Mouse (Mus musculus) testis, adult 2 months (tissue): ENCODE measurements around the gene Sox15. TPM values are rescaled to one million over a fixed set of nuclear protein-coding genes. Genes with fewer than 3 reads are reported as not detected.
"Not testable (repeated sequence)": the region's sequence is repeated elsewhere in the genome, so short reads cannot be mapped to it uniquely, and the experiment has no call there.

Experiments used
- H3K27ac ChIP-seq: fragments of 200-500 bp; 2 replicates; pipeline ENCODE4 v1.5.1; 2012; ENCODE audit warnings: low read depth, low read length; ENCODE audit not compliant: control insufficient read depth, insufficient read depth
- H3K27me3 ChIP-seq: fragments of 200-500 bp; 2 replicates; pipeline ENCODE4 v1.6.1; 2012; ENCODE audit warnings: mild to moderate bottlenecking, low read length, moderate library complexity; ENCODE audit not compliant: control insufficient read depth, insufficient read depth
- H3K36me3 ChIP-seq: fragments of 200-500 bp; 2 replicates; pipeline ENCODE4 v1.6.1; 2012; ENCODE audit warnings: mild to moderate bottlenecking, low read length; ENCODE audit not compliant: control insufficient read depth, insufficient read depth
- H3K4me1 ChIP-seq: fragments of 200-500 bp; 2 replicates; pipeline ENCODE4 v1.6.1; 2012; ENCODE audit warnings: low read length; ENCODE audit not compliant: control insufficient read depth, insufficient read depth
- H3K4me3 ChIP-seq: fragments of 200-500 bp; 2 replicates; pipeline ENCODE4 v1.5.1; 2012; ENCODE audit warnings: low read depth, mild to moderate bottlenecking, low read length, moderate library complexity, mixed read lengths; ENCODE audit not compliant: control insufficient read depth
- CTCF ChIP-seq: fragments of 200-500 bp; IDR thresholded peaks from 2 replicates; pipeline ENCODE4 v1.5.1; 2012; ENCODE audit warnings: low read depth, mild to moderate bottlenecking, inconsistent platforms, low read length, moderate library complexity; ENCODE audit not compliant: control insufficient read depth, insufficient read depth, insufficient replicate concordance
- POLR2A ChIP-seq: fragments of 200-500 bp; IDR thresholded peaks from 2 replicates; pipeline ENCODE4 v1.6.1; 2012; ENCODE audit warnings: low read depth, mild to moderate bottlenecking, inconsistent platforms, low read length, moderate library complexity; ENCODE audit not compliant: control insufficient read depth
- polyA plus RNA-seq: library from polyadenylated mRNA; depleted of rRNA; stranded (reverse); fragments of >200 nt; gene quantifications from 2 replicates; pipeline ENCODE4 v1.2.3, GENCODE M21; 2012; rRNA removed

The Sox15 gene
- polyA plus RNA-seq, 1 experiment = 0.25 TPM

DNA sequence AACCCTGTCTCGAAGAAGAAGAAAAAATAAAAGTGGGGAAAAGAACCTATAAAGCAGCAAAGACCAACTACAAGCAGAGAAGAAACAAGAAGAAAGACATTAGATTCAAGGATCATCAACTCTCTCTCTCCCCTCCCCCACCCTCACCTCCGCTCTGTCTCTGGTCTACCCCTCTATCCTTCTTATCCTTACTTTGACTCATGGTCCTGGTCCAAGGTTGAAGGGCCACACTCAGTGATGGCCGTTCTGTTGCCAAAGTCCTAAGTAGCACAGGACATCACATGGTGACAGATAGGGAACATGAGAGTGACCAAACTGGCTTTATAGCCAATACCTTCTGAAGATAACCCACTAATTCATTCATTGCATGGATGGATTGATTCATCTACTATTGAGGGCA, 42.3 kb downstream of the Sox15 start:
- no peak overlapping the region for H3K4me3 ChIP-seq
- no peak overlapping the region for H3K27ac ChIP-seq
- TF ChIP-seq CTCF = no peak
- TF ChIP-seq POLR2A = no peak
- peaks cover 7% of the 10 kb centered on the region for H3K4me1 ChIP-seq
- no peaks in the 10 kb centered on the region for H3K27me3 ChIP-seq
- H3K36me3 ChIP-seq = no peaks in the 10 kb centered on the region

DNA sequence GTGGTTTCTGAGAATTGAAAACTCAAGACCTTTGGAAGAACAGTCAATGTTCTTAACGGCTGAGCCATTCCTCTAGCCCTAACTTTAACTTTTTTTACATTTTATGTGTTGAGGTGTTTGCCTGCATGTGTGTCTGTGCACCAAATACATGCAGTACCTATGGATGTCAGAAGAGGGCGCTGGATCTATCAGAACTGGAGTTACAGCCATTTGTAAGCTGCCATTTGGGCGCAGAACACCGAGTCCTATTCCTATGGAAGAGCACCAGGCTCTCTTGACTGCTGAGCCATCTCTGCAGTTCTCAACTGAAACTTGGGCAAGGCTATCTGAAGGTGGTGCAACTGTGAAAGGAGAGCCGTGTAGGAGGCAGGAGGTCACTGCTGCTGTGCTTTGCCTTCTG, 43.5 kb downstream of the Sox15 start:
- H3K27ac ChIP-seq = no peak overlapping the region

DNA sequence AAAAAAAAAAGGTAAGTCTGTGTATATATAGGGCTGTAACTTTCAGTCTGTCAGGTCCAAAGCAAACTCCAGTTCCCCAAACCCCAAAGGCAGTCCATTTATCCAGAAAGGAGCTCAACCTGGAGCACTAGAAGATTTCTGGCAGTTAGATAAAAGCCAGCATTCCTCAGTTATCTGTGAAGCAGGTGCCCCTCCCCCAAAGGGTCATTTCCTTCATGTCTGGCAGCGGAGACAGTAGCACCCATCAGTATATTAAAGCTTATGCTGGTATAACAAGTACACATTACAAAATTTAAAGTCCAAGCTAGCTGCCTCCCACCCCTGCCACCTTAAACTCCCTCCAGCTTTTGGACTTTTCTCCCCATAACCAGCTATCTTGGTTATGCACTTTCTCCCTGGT, 44.5 kb downstream of the Sox15 start:
- Histone ChIP-seq H3K4me1 (peaks cover 9% of the 10 kb centered on the region), H3K27ac (no peak overlapping the region), H3K27me3 (no peaks in the 10 kb centered on the region), H3K4me3 (no peak overlapping the region), H3K36me3 (no peaks in the 10 kb centered on the region)
- no peak for TF ChIP-seq CTCF
- no peak for TF ChIP-seq POLR2A

More for the DNA sequence above, 43.5 kb downstream of the Sox15 start:
- peak; percentile 42; the same call in 1 of the 2 replicates for TF ChIP-seq CTCF
- TF ChIP-seq POLR2A = no peak
- Histone ChIP-seq H3K4me1 (peaks cover 7% of the 10 kb centered on the region), H3K36me3 (no peaks in the 10 kb centered on the region), H3K4me3 (no peak overlapping the region), H3K27me3 (no peaks in the 10 kb centered on the region)

DNA sequence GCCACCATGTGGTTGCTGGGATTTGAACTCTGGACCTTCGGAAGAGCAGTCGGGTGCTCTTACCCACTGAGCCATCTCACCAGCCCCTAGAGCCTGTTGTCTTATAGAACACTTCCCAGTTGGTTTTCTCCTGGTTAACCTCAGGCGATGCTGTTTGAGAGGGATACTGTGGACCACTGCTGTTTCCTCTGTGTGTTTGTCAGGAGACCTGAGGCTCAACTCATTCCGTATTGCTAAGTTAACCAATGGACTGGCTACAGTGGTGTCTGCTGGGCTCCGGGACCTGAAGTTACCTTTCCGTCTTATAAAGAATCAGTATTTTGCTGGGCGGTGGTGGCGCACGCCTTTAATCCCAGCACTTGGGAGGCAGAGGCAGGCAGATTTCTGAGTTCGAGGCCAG, 47.8 kb downstream of the Sox15 start:
- H3K36me3 ChIP-seq, H3K4me3 ChIP-seq, H3K27ac ChIP-seq, H3K4me1 ChIP-seq, H3K27me3 ChIP-seq: not testable (repeated sequence)

DNA sequence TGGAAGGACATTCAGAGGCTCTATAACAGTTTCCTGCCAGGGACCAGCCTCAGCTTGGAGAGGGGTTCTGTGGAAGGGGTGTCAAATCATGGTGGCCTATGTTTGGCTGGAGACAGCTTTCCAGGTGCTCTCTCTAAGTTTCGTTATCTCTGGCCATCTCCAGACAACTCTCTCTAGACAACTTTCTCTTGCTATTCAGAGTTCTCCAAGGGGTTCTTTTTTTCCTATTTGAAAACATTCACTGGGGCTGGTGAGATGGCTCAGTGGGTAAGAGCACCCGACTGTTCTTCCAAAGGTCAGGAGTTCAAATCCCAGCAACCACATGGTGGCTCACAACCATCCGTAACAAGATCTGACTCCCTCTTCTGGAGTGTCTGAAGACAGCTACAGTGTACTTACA, 48.3 kb downstream of the Sox15 start:
- not testable (repeated sequence) for H3K4me1 ChIP-seq, H3K36me3 ChIP-seq, H3K4me3 ChIP-seq, H3K27me3 ChIP-seq, H3K27ac ChIP-seq

DNA sequence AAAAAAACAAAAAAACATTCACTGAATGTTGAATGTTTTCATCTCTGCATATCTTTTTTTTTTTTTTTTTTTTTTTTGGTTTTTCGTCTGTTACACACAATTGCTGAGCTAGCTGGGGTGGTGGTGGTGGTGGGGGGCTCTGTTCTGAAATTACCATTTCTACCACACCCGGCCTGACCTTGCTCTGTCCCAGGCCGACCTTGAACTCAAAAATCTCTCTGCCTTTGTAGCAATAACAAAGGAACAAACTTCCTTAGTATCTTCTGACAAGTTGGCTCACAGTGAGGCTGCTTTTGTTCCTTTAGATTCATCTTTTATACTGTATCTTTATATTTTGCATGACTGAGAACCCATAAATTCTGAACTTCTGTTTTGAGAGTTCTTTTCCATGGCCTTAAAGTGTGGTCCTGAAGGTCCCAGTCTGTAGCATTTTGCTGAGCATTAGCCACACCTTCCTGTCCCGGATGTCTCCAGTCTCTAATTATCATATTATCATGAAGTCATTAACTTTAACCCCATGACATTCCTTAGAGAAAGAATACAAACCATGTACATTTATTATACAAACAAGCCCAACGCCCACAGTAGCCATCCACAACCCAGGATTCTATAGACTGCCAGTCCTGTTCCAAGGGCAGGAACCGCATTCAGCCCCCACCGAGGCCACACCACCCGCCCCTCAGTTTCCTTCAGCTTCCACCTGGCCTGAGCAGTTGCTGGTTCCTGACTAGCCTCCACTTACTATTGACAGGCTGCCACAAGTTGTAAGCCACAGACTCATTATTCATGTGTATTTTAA, 48.9 kb downstream of the Sox15 start:
- TF ChIP-seq CTCF (no peak), POLR2A (no peak)
- peaks cover 2% of the 10 kb centered on the region for H3K4me1 ChIP-seq
- H3K36me3 ChIP-seq = no peaks in the 10 kb centered on the region
- H3K27me3 ChIP-seq = no peaks in the 10 kb centered on the region
- H3K4me3 ChIP-seq = no peak overlapping the region
- no peak overlapping the region for H3K27ac ChIP-seq

DNA sequence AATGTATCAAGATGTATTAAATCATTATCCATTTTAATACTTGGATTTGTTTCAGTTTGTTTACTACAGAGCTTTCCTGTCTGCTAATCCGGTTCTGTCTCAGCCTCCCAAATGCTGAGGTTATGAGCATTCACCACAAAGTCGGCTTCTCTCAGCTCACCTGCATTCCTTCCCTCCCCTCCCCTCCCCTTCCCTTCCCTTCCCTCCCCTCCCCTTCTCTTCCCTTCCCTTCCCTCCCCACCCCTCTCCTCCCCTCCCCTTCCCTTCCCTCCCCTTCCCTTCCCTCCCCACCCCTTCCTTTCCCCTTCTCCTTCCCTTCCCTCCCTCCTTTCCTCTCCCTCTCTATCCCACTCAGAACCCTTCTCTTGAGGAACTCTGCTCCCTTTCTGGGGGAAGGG, 49.5 kb downstream of the Sox15 start:
- H3K4me3 ChIP-seq = no peak overlapping the region
- H3K27me3 ChIP-seq = no peaks in the 10 kb centered on the region
- peaks cover 2% of the 10 kb centered on the region for H3K4me1 ChIP-seq
- TF ChIP-seq POLR2A (no peak), CTCF (no peak)
- no peak overlapping the region for H3K27ac ChIP-seq
- H3K36me3 ChIP-seq = no peaks in the 10 kb centered on the region

Other genes starting within 250 kb of the Sox15 start
- 8.0 and 8.6 TPM in 2 replicates for gene Kdm6b, start 241.6 kb upstream of the Sox15 start, polyA plus RNA-seq
- gene Dnah2, start 106.2 kb upstream of the Sox15 start, polyA plus RNA-seq = 39.3 and 42.7 TPM in 2 replicates
- 2.7 and 3.3 TPM in 2 replicates for gene Efnb3, start 95.1 kb upstream of the Sox15 start, polyA plus RNA-seq
- gene Wrap53, start 75.1 kb upstream of the Sox15 start, polyA plus RNA-seq = 9.5 and 9.7 TPM in 2 replicates
- 22.1 TPM in 2 replicates for gene Trp53, start 75.0 kb upstream of the Sox15 start, polyA plus RNA-seq
- 27.9 and 40.5 TPM in 2 replicates for gene Atp1b2, start 49.4 kb upstream of the Sox15 start, polyA plus RNA-seq
- 11.9 and 16.4 TPM in 2 replicates for gene Shbg, start 37.4 kb upstream of the Sox15 start, polyA plus RNA-seq
- gene Sat2, start 33.3 kb upstream of the Sox15 start, polyA plus RNA-seq = 7.0 and 9.4 TPM in 2 replicates
- gene Fxr2, start 22.3 kb upstream of the Sox15 start, polyA plus RNA-seq = 63.3 and 69.1 TPM in 2 replicates
- 41.9 and 42.5 TPM in 2 replicates for gene Mpdu1, start 7.3 kb downstream of the Sox15 start, polyA plus RNA-seq
- 3.9 and 4.4 TPM in 2 replicates for gene Cd68, start 10.8 kb downstream of the Sox15 start, polyA plus RNA-seq
- gene Eif4a1, start 17.1 kb downstream of the Sox15 start, polyA plus RNA-seq = 166 and 210 TPM in 2 replicates
- 54.7 and 67.6 TPM in 2 replicates for gene Senp3, start 26.8 kb downstream of the Sox15 start, polyA plus RNA-seq
- gene Tnfsf13, start 30.5 kb downstream of the Sox15 start, polyA plus RNA-seq = 4.2 and 5.6 TPM in 2 replicates
- 2.9 and 3.3 TPM in 2 replicates for gene Tnfsf12, start 40.5 kb downstream of the Sox15 start, polyA plus RNA-seq
- gene Tnfsfm13, start 40.8 kb downstream of the Sox15 start, polyA plus RNA-seq = 1.3 and 1.9 TPM in 2 replicates
- 54.7 and 75.8 TPM in 2 replicates for gene Polr2a, start 103.3 kb downstream of the Sox15 start, polyA plus RNA-seq
- 210 and 236 TPM in 2 replicates for gene Slc35g3, start 106.7 kb downstream of the Sox15 start, polyA plus RNA-seq
- gene Zbtb4, start 110.6 kb downstream of the Sox15 start, polyA plus RNA-seq = 5.1 and 6.0 TPM in 2 replicates
- gene Chrnb1, start 140.6 kb downstream of the Sox15 start, polyA plus RNA-seq = 0.79 and 1.2 TPM in 2 replicates
- 2.7 and 3.2 TPM in 2 replicates for gene Fgf11, start 146.5 kb downstream of the Sox15 start, polyA plus RNA-seq
- gene Tmem102, start 150.3 kb downstream of the Sox15 start, polyA plus RNA-seq = 0.52 and 0.79 TPM in 2 replicates
- 136 and 193 TPM in 2 replicates for gene Gm39566, start 160.0 kb downstream of the Sox15 start, polyA plus RNA-seq
- gene Spem2, start 163.2 kb downstream of the Sox15 start, polyA plus RNA-seq = 758 and 858 TPM in 2 replicates
- gene Spem1, start 166.9 kb downstream of the Sox15 start, polyA plus RNA-seq = 1,704 and 1,758 TPM in 2 replicates
- gene Nlgn2, start 182.5 kb downstream of the Sox15 start, polyA plus RNA-seq = 2.4 and 2.7 TPM in 2 replicates
- gene Tmem256, start 183.2 kb downstream of the Sox15 start, polyA plus RNA-seq = 21.9 and 22.7 TPM in 2 replicates
- 6.5 and 8.5 TPM in 2 replicates for gene Plscr3, start 191.1 kb downstream of the Sox15 start, polyA plus RNA-seq
- gene Tnk1, start 203.4 kb downstream of the Sox15 start, polyA plus RNA-seq = 1.6 and 1.9 TPM in 2 replicates
- 20.8 and 27.5 TPM in 2 replicates for gene Tmem95, start 222.7 kb downstream of the Sox15 start, polyA plus RNA-seq
- gene Kctd11, start 226.1 kb downstream of the Sox15 start, polyA plus RNA-seq = 0.47 and 0.69 TPM in 2 replicates
- 4.0 and 4.9 TPM in 2 replicates for gene Acap1, start 240.2 kb downstream of the Sox15 start, polyA plus RNA-seq
- 124 and 125 TPM in 2 replicates for gene 2810408A11Rik, start 245.7 kb downstream of the Sox15 start, polyA plus RNA-seq
- gene Neurl4, start 245.8 kb downstream of the Sox15 start, polyA plus RNA-seq = 57.7 and 61.1 TPM in 2 replicates